Mouse (Mus musculus): ENCODE results near the gene Olfr694. TPM values are rescaled to one million over a fixed set of nuclear protein-coding genes. Genes with fewer than 3 reads are reported as not detected.
"Not testable (repeated sequence)": the region's sequence is repeated elsewhere in the genome, so short reads cannot be mapped to it uniquely, and the experiment has no call there.

The Olfr694 gene
- total RNA-seq (2021), result not detected in 2 replicates
- long read RNA-seq, result 0 reads

- DNase-seq, result no peak
Observed at GRCm38 (mm10) chr7:106691714-106692113, at the start of gene Olfr694. Gene Olfr694 (minus strand): TSS chr7:106691814.

GRCm38 (mm10) chr7:106737028-106737427, 45.4 kb upstream of the Olfr694 start:
- DNase-seq, result no peak

DNA sequence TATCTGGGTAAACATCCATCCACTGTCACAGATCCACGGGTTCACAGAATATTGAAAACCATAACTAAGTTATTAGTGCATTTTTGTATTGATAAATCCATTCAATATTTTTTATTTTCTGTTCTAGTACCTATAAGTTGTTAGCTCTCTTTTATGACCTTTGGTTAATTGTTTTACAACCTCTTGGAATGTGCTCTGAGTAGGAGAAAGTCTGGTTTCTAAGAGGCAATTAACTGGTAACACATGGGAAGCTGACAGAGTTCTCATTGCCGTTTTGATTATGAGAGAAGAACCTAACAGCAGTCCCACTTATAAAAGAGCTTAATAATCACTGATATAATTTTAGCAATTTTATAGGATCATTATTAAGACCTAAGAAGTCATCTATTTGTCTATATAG, 42.1 kb upstream of the Olfr694 start:
- no peak for DNase-seq

GRCm38 (mm10) chr7:106725654-106726053, 34.0 kb upstream of the Olfr694 start:
- not testable (repeated sequence) for DNase-seq

DNA sequence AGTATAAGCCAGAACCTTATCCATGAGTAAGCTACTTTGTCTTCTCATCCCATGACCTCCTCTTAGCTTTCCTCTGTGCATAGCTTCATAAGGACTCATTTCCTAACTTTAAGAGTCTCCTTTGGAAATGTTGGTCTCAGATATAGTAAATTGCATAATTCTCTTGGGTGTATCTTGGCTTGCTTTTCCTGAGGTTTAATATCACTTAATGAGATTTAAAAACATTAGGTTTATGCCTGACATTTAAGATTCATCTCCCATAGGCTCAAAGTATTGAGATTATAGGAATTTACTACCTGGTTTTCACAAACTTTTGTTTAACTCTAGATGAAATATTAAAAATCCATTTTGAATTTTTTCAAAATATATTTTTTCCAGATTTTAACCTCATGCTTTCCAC, 24.7 kb upstream of the Olfr694 start, which contains the start of gene Olfr695:
TSS of gene Olfr695 (minus strand) at position 101 of the 400 bp plus-strand sequence.
- no peak for DNase-seq

- DNase-seq, result no peak
Observed at GRCm38 (mm10) chr7:106711463-106711862, 19.8 kb upstream of the Olfr694 start.

- not testable (repeated sequence) for DNase-seq
Observed at GRCm38 (mm10) chr7:106707705-106708104, 16.1 kb upstream of the Olfr694 start.

- DNase-seq, result no peak
Observed at GRCm38 (mm10) chr7:106696891-106697290, 5.3 kb upstream of the Olfr694 start.

- no peak for DNase-seq
Observed at GRCm38 (mm10) chr7:106692976-106693375, 1.4 kb upstream of the Olfr694 start.

- DNase-seq, result no peak
Observed at GRCm38 (mm10) chr7:106685382-106685781, 6.2 kb downstream of the Olfr694 start.

DNA sequence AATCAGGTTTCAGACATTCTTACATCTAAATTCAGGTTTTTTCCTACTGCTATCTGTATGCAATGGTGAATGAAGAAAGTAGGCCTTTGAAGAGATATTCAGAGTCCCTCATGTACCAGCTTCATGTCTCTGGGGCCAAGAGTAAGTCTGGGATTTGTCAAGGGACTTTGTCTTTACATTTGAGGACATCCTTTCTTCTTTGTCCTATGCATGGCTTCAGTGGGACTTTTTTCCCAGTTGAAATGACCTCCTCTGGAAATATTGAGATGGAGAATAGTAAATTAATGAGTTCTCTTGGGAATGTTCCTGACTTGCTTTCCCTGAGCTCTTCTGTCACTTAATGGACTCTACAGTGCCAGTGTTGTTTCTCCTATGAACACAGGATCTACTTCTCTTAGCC, 11.1 kb downstream of the Olfr694 start, which contains the start of gene Olfr693:
TSS of gene Olfr693 (minus strand) at position 101 of the 400 bp plus-strand sequence.
- DNase-seq, result no peak

DNA sequence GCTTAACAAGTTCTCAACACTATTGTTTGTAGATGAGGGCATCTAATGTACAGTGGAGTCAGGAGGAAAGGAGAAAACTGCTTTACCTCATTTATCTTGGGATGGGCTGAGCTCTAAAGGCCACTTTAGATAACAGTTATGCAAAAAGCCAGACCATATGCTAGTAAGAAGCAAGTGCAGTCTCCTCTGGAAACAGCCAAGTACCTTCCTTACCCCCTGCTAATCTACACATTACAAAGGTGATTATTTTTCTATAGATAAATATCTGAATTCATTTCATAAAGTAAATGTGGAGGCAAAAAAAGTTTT, 39.3 kb downstream of the Olfr694 start:
- no peak for DNase-seq

DNA sequence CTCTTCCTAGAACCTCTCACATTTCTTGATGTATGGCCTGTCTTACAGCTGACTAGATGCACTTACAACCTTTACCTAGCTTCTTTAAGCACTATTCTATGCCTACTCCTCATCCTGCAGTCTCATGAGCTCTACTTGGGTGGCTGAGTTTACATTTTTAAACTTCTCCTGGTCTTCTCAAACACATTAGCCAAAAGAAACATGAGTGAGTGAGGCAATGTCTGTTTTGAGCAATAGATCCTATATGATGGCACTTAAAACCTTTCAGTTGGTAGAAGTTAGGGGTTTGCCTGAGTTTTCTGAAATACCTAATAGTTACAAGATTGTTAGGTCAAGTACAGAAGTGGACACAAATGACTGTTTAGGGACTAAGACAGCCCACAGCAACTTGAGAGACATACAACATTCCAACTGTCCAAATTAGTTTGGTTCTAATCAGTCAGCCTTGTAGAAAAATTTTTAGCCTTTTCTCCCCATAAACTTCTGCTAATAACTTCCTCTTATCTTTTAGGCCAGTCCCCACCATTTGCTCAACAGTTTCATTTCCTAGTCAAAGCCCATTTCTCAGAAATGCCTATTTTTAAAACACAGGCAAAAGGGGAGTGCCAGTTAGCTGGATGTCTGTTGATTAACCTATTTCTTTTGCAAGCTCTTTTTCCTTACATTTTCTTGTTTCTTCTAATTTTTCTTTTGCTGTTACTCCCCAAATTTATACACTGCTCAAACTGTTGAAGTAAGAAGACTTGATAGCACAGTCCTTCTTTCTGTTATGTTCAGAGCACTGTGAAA, 39.9 kb downstream of the Olfr694 start:
- no peak for DNase-seq

DNA sequence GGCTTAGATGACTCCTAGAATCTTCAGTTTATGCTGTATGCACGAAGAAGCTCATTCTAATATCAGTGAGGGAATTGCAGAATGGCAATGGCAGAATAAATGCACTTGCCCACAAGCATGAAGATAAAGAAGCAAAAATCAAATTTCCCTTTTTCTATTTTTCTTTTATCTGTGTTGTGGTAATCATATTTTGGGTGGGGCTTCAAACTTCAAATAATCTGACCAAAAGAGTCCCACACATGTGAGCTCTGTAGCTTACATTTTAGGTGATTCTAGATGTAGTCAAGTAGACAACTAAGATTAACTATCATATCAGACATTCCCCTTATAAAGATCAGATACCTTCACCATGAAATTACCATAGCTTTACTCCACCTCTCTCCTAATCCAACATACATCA, 41.8 kb downstream of the Olfr694 start:
- DNase-seq, result no peak

DNA sequence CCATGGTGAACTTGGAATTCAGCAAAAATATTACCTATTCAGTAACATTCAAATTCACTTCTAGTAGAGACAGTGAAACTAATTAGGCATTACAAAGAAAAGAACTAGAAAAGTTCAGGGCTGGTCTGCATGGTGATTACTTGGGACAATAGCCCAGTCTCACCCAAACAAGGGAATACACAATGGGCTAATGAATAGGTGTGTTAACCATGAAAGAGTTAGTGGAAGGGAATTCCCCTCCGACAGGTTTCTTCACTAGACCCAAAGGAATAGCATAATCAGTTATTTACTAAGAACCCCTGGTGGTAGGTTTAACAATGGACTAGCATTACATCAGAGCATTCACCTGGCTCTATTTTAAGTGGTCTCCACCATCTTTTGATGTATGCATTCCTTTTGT, 46.4 kb downstream of the Olfr694 start:
- DNase-seq, result no peak

- DNase-seq, result no peak
Observed at GRCm38 (mm10) chr7:106644222-106644870, 47.3 kb downstream of the Olfr694 start.

- no peak for DNase-seq
Observed at GRCm38 (mm10) chr7:106640839-106641238, 50.8 kb downstream of the Olfr694 start.

- DNase-seq, result no peak
Observed at GRCm38 (mm10) chr7:106635560-106635959, 56.1 kb downstream of the Olfr694 start.

Other genes with a start within 250 kb of the Olfr694 start
- gene Olfr693, start 11.2 kb downstream of the Olfr694 start, total RNA-seq (2021), result not detected in 2 replicates
- not detected in 2 replicates for gene Olfr695, start 24.6 kb upstream of the Olfr694 start, total RNA-seq (2021)
- not detected in 2 replicates for gene Olfr697, start 50.6 kb upstream of the Olfr694 start, total RNA-seq (2021)
- not detected in 2 replicates for gene Olfr698, start 63.6 kb upstream of the Olfr694 start, total RNA-seq (2021)
- not detected in 2 replicates for gene Olfr699, start 101.4 kb upstream of the Olfr694 start, total RNA-seq (2021)
- not detected in 2 replicates for gene Olfr700, start 117.0 kb upstream of the Olfr694 start, total RNA-seq (2021)
- gene Olfr701, start 122.3 kb upstream of the Olfr694 start, total RNA-seq (2021), result not detected in 2 replicates
- gene Olfr702, start 142.1 kb upstream of the Olfr694 start, total RNA-seq (2021), result not detected in 2 replicates
- not detected in 2 replicates for gene Olfr703, start 151.5 kb upstream of the Olfr694 start, total RNA-seq (2021)
- gene Olfr704, start 171.4 kb upstream of the Olfr694 start, total RNA-seq (2021), result not detected in 2 replicates
- gene Olfr705, start 185.1 kb upstream of the Olfr694 start, total RNA-seq (2021), result not detected in 2 replicates
- gene Olfr706, start 196.3 kb upstream of the Olfr694 start, total RNA-seq (2021), result not detected in 2 replicates
- not detected in 2 replicates for gene Olfr707, start 209.4 kb upstream of the Olfr694 start, total RNA-seq (2021)
- not detected in 2 replicates for gene Olfr1532-ps1, start 216.2 kb upstream of the Olfr694 start, total RNA-seq (2021)
- gene Olfr709-ps1, start 240.4 kb upstream of the Olfr694 start, total RNA-seq (2021), result 0.06 TPM in 1 of 2 replicates, not detected in the other

Measured in adrenal gland, postnatal 25 days (tissue).